Mouse (Mus musculus) left cerebral cortex, postnatal 10 days (tissue): ENCODE measurements around the gene Vapa. TPM values are rescaled to one million over a fixed set of nuclear protein-coding genes. Genes with fewer than 3 reads are reported as not detected.

Experiments
- DNase-seq, 2 experiments: peaks; one replicate each; pipeline ENCODE4 v3.0.0; 2021 to 2022; ENCODE audit warnings: low spot score in 2 of 2, mixed read lengths in 1 of 2; ENCODE audit errors: extremely low spot score in 1 of 2
- intact Hi-C: fragments of 180-260 bp; cut with DNase I; formaldehyde crosslinking; loops from one replicate; pipeline ENCODE4 v1.15.1; 2025
- total RNA-seq, 2 experiments: library from RNA; stranded (reverse); gene quantifications; 2 replicates each; pipeline ENCODE4 v1.2.3; 2021

The Vapa gene
- total RNA-seq, result 100 to 1,000 TPM; 187 to 197 TPM

- DNase-seq, result peak; percentile 96 to 99
- intact Hi-C loops, result loop anchor here (5.0 kb wide), 1 partner anchor 169 kb away; the partner anchor contains the start of gene Ppp4r1
These were observed at the start of gene Vapa for GRCm38 (mm10) chr17:65613463-65614412. TSS of gene Vapa (minus strand) at chr17:65613555.

GRCm38 (mm10) chr17:65662662-65663061 is 49.3 kb upstream of the Vapa start:
- no peak for DNase-seq
- intact Hi-C loops, result no loop called here

- intact Hi-C loops, result no loop called here
These were observed 45.1 kb upstream of the Vapa start for GRCm38 (mm10) chr17:65658416-65658815.

GRCm38 (mm10) chr17:65657958-65658357 is 44.6 kb upstream of the Vapa start:
- intact Hi-C loops, result no loop called here
- no peak for DNase-seq

More at GRCm38 (mm10) chr17:65658416-65658815, 45.1 kb upstream of the Vapa start:
- DNase-seq, result no peak

GRCm38 (mm10) chr17:65656731-65657130 is 43.4 kb upstream of the Vapa start:
- DNase-seq, result no peak
- intact Hi-C loops, result no loop called here

- DNase-seq, result no peak
- intact Hi-C loops, result no loop called here
These were observed 42.7 kb upstream of the Vapa start for GRCm38 (mm10) chr17:65656076-65656475.

- DNase-seq, result no peak
- intact Hi-C loops, result no loop called here
These were observed 42.3 kb upstream of the Vapa start for GRCm38 (mm10) chr17:65655608-65656007.

- DNase-seq, result no peak
- intact Hi-C loops, result no loop called here
These were observed 37.2 kb upstream of the Vapa start for GRCm38 (mm10) chr17:65650598-65650997.

- DNase-seq, result no peak
- intact Hi-C loops, result no loop called here
These were observed 35.8 kb upstream of the Vapa start for GRCm38 (mm10) chr17:65649175-65649493.

- intact Hi-C loops, result no loop called here
- no peak for DNase-seq
These were observed 35.2 kb upstream of the Vapa start for GRCm38 (mm10) chr17:65648371-65649174.

GRCm38 (mm10) chr17:65647961-65648360 is 34.6 kb upstream of the Vapa start:
- no peak for DNase-seq
- intact Hi-C loops, result no loop called here

GRCm38 (mm10) chr17:65647226-65647625 is 33.9 kb upstream of the Vapa start:
- intact Hi-C loops, result no loop called here
- no peak for DNase-seq

- no peak for DNase-seq
- intact Hi-C loops, result no loop called here
These were observed 30.2 kb upstream of the Vapa start for GRCm38 (mm10) chr17:65643579-65643978.

GRCm38 (mm10) chr17:65643051-65643521 is 29.7 kb upstream of the Vapa start:
- peak; percentile 44 for DNase-seq
- intact Hi-C loops, result no loop called here

- DNase-seq, result no peak
- intact Hi-C loops, result no loop called here
These were observed 29.2 kb upstream of the Vapa start for GRCm38 (mm10) chr17:65642578-65642991.

GRCm38 (mm10) chr17:65641734-65642218 is 28.4 kb upstream of the Vapa start, which contains the start of gene Txndc2:
TSS of gene Txndc2 (minus strand) at chr17:65642168.
- intact Hi-C loops, result no loop called here
- DNase-seq, result no peak

GRCm38 (mm10) chr17:65639144-65639543 is 25.8 kb upstream of the Vapa start:
- intact Hi-C loops, result no loop called here
- DNase-seq, result no peak

- no peak for DNase-seq
- intact Hi-C loops, result no loop called here
These were observed 22.5 kb upstream of the Vapa start for GRCm38 (mm10) chr17:65635715-65636360.

GRCm38 (mm10) chr17:65629943-65630342 is 16.6 kb upstream of the Vapa start:
- intact Hi-C loops, result no loop called here
- no peak for DNase-seq
